7 mouse cellular contexts compared by ENCODE assay signal in the genomic region with DNA sequence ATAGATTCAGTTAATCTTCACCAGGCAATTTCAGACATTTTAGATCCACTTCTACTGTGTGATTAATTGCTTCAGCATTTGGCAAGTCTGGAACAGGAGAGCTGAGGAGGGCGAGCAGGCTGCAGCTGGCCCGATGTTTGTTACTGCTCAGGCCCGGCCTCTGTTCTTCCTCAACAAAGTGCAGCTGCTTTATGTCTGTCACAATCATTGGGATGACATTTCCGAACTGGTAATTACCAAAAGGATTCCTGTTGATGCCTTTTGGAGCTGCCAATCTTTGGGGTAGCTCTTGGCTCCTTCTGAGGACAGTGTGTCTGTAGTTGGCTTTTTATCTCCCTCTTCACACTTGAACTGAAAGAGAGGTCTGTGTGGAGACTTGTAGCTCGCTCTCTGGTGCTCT.
DNase-seq lines count a peak whose midpoint lies in the region; ATAC-seq and TF ChIP-seq lines count a peak whose summit lies in the region.

No protein-coding gene starts in this region.

- 10% methylated on average over 5 of the region's 5 CpGs for WGBS in lung, embryonic 14.5 days
- 46% methylated on average over 5 of the region's 5 CpGs for WGBS in lung, adult 2 months
- 10% methylated on average over 5 of the region's 5 CpGs for WGBS in embryonic facial prominence, embryonic 12.5 days
- WGBS in heart, embryonic 14.5 days, result 10% methylated on average over 5 of the region's 5 CpGs

- no peaks in the 10 kb centered on the region for H3K9me3 ChIP-seq in lung, embryonic 14.5 days (ENCODE audit: low read depth, low read length)
- no peaks in the 10 kb centered on the region for H3K9me3 ChIP-seq in embryonic facial prominence, embryonic 12.5 days
- no peaks in the 10 kb centered on the region for H3K9me3 ChIP-seq in heart, embryonic 14.5 days (ENCODE audit: control insufficient read depth, low read length)

- H3K9ac ChIP-seq in lung, embryonic 14.5 days, result no peak overlapping the region
- H3K9ac ChIP-seq in embryonic facial prominence, embryonic 12.5 days, result no peak overlapping the region
- no peak overlapping the region for H3K9ac ChIP-seq in heart, embryonic 14.5 days (ENCODE audit: low read length)

- peaks cover 22% of the 10 kb centered on the region for H3K4me1 ChIP-seq in lung, embryonic 14.5 days (ENCODE audit: insufficient read depth)
- no peaks in the 10 kb centered on the region for H3K4me1 ChIP-seq in lung, adult 2 months (ENCODE audit: control insufficient read depth, insufficient read depth, low read length)
- peaks cover 13% of the 10 kb centered on the region; the same call in 1 of the 2 replicates for H3K4me1 ChIP-seq in embryonic facial prominence, embryonic 12.5 days
- H3K4me1 ChIP-seq in heart, embryonic 14.5 days (ENCODE audit: control insufficient read depth in 2 of 2, insufficient read depth in 2 of 2, low read length in 2 of 2), result peaks cover 20 to 45% of the 10 kb centered on the region in 2 experiments

- H3K27me3 ChIP-seq in lung, embryonic 14.5 days (ENCODE audit: insufficient read depth, low read length), result no peaks in the 10 kb centered on the region
- no peaks in the 10 kb centered on the region for H3K27me3 ChIP-seq in embryonic facial prominence, embryonic 12.5 days
- H3K27me3 ChIP-seq in heart, embryonic 14.5 days (ENCODE audit: control insufficient read depth, insufficient read depth, low read length), result no peaks in the 10 kb centered on the region

- no peaks in the 10 kb centered on the region for H3K36me3 ChIP-seq in lung, embryonic 14.5 days (ENCODE audit: insufficient read depth)
- H3K36me3 ChIP-seq in embryonic facial prominence, embryonic 12.5 days, result no peaks in the 10 kb centered on the region
- no peaks in the 10 kb centered on the region for H3K36me3 ChIP-seq in heart, embryonic 14.5 days (ENCODE audit: control insufficient read depth, insufficient read depth, low read length)

- no peak overlapping the region for H3K4me3 ChIP-seq in lung, embryonic 14.5 days (ENCODE audit: low read depth, low read length)
- H3K4me3 ChIP-seq in lung, adult 2 months (replicated peaks; ENCODE audit: extremely low read depth, low read depth, low read length), result no peak overlapping the region
- no peak overlapping the region for H3K4me3 ChIP-seq in embryonic facial prominence, embryonic 12.5 days
- H3K4me3 ChIP-seq in heart, embryonic 14.5 days (ENCODE audit: control insufficient read depth in 1 of 2, insufficient read depth in 1 of 2, low read depth in 1 of 2, low read length in 2 of 2), result no peak overlapping the region

- no peak for TF ChIP-seq POLR2A in lung, adult 2 months (IDR thresholded peaks at IDR 0.05; ENCODE audit: borderline replicate concordance, extremely low read depth, low read depth, low read length)

- peak overlapping the region; percentile 64; the same call in 1 of the 2 replicates for H3K27ac ChIP-seq in lung, embryonic 14.5 days (ENCODE audit: low read depth)
- H3K27ac ChIP-seq in embryonic facial prominence, embryonic 12.5 days, result peak overlapping the region; percentile 61
- peak overlapping the region; percentile 51 to 63 for H3K27ac ChIP-seq in heart, embryonic 14.5 days (replicated peaks in 1 of 2; ENCODE audit: control insufficient read depth in 1 of 2, insufficient read depth in 1 of 2, low read depth in 2 of 2, low read length in 2 of 2)

- peak; percentile 82 for DNase-seq in lung, embryonic 14.5 days
- DNase-seq in lung, adult 2 months, result no peak
- peak; percentile 63 for DNase-seq in mesoderm, embryonic 11.5 days (ENCODE audit: low read depth, low spot score)
- DNase-seq in adrenal gland, postnatal 4 days (ENCODE audit: low spot score in 2 of 2), result no peak
- DNase-seq in right cerebral cortex, postnatal 14 days, result no peak

- TF ChIP-seq CTCF in lung, embryonic 14.5 days (IDR thresholded peaks at IDR 0.05; ENCODE audit: low read depth), result no peak
- TF ChIP-seq CTCF in lung, adult 2 months (IDR thresholded peaks at IDR 0.05; ENCODE audit: insufficient read depth, low read length), result no peak

- peak; percentile 93 for ATAC-seq in lung, embryonic 14.5 days (ENCODE audit: insufficient read depth)
- peak; percentile 88; the same call in 1 of the 2 replicates for ATAC-seq in embryonic facial prominence, embryonic 12.5 days (ENCODE audit: insufficient number of reproducible peaks, insufficient read depth, low FRiP score, low TSS enrichment)
- ATAC-seq in heart, embryonic 14.5 days (ENCODE audit: insufficient number of reproducible peaks, insufficient read depth, low FRiP score, low read depth), result no peak

- H3K4me2 ChIP-seq in lung, embryonic 14.5 days, result no peak overlapping the region
- no peak overlapping the region for H3K4me2 ChIP-seq in embryonic facial prominence, embryonic 12.5 days (replicated peaks)
- no peak overlapping the region for H3K4me2 ChIP-seq in heart, embryonic 14.5 days (ENCODE audit: low read length)

Comparison
In these comparisons a context has a peak if more than half of its experiments do, and no peak if none do; other contexts are left out.
1. DNase-seq: peak in lung, embryonic 14.5 days (single experiment) and mesoderm, embryonic 11.5 days (single experiment); none in lung, adult 2 months (single experiment), adrenal gland, postnatal 4 days (0 of 2) and right cerebral cortex, postnatal 14 days (single experiment).
2. Peak in every context shown above with its lines, with median percentiles within 50 percentile points of each other: H3K27ac ChIP-seq.